In genomic region chr17:72925111-72925510, GRCm38 (mm10) we compare ENCODE assay signal across 9 mouse cellular contexts. TPM values are rescaled to one million over a fixed set of nuclear protein-coding genes. Genes with fewer than 3 reads are reported as not detected.
DNase-seq lines count a peak whose midpoint lies in the region; ATAC-seq and TF ChIP-seq lines count a peak whose summit lies in the region.
"Had no signal": no experiment of that assay in that cellular context is flagged by ENCODE, and none has a peak within 500 bp of the region (broad histone marks: within the 10 kb centered on the region; RNA-seq: fewer than 3 reads in every experiment).

No protein-coding gene starts in this region.

- 87% methylated on average over 6 of the region's 6 CpGs for WGBS in stomach, embryonic 14.5 days
- 82% methylated on average over 6 of the region's 6 CpGs for WGBS in stomach, postnatal 0 days
- WGBS in heart, embryonic 13.5 days = 68% methylated on average over 6 of the region's 6 CpGs
- 85% methylated on average over 6 of the region's 6 CpGs for WGBS in stomach, embryonic 16.5 days

- H3K4me2 ChIP-seq in stomach, embryonic 14.5 days (replicated peaks; ENCODE audit: low read depth, low read length) = no peak overlapping the region
- H3K4me2 ChIP-seq in stomach, postnatal 0 days (replicated peaks; ENCODE audit: low read depth) = no peak overlapping the region
- H3K4me2 ChIP-seq in heart, embryonic 13.5 days = peak overlapping the region; percentile 94
- no peak overlapping the region for H3K4me2 ChIP-seq in stomach, embryonic 16.5 days (ENCODE audit: low read depth, low read length)

- no peak overlapping the region for H3K4me3 ChIP-seq in stomach, embryonic 14.5 days (ENCODE audit: low read depth, low read length)
- no peak overlapping the region for H3K4me3 ChIP-seq in stomach, postnatal 0 days (ENCODE audit: low read depth, low read length)
- H3K4me3 ChIP-seq in heart, embryonic 13.5 days = peak overlapping the region; percentile 68
- H3K4me3 ChIP-seq in stomach, embryonic 16.5 days (replicated peaks; ENCODE audit: low read length) = no peak overlapping the region
- H3K4me3 ChIP-seq: myocyte had no signal

- H3K36me3 ChIP-seq in stomach, embryonic 14.5 days (ENCODE audit: control insufficient read depth, insufficient read depth, low read length) = peaks cover 26% of the 10 kb centered on the region; the same call in 1 of the 2 replicates
- H3K36me3 ChIP-seq in stomach, postnatal 0 days (ENCODE audit: control insufficient read depth, insufficient read depth, low read length) = peaks cover 13% of the 10 kb centered on the region
- peaks cover 91% of the 10 kb centered on the region for H3K36me3 ChIP-seq in heart, embryonic 13.5 days
- H3K36me3 ChIP-seq in stomach, embryonic 16.5 days (ENCODE audit: control insufficient read depth, insufficient read depth, low read length) = 0 out of 2 replicates have a peak, but pooled peaks cover 6% of the 10 kb centered on the region

- no peak for TF ChIP-seq EP300 in stomach, postnatal 0 days (optimal IDR thresholded peaks at IDR 0.05)

- no peak for ATAC-seq in stomach, embryonic 14.5 days (ENCODE audit: insufficient number of reproducible peaks, insufficient read depth, low FRiP score, low read depth)
- ATAC-seq in stomach, postnatal 0 days (ENCODE audit: low FRiP score, low TSS enrichment) = no peak
- ATAC-seq in heart, embryonic 13.5 days (ENCODE audit: extremely low read depth, insufficient number of reproducible peaks, low FRiP score, low TSS enrichment) = no peak
- no peak for ATAC-seq in stomach, embryonic 16.5 days (ENCODE audit: insufficient read depth, low FRiP score)

- H3K9me3 ChIP-seq in stomach, embryonic 14.5 days (ENCODE audit: control insufficient read depth, low read depth, low read length) = no peaks in the 10 kb centered on the region
- H3K9me3 ChIP-seq in stomach, postnatal 0 days (ENCODE audit: control insufficient read depth, low read length) = no peaks in the 10 kb centered on the region
- no peaks in the 10 kb centered on the region for H3K9me3 ChIP-seq in heart, embryonic 13.5 days
- H3K9me3 ChIP-seq in stomach, embryonic 16.5 days (replicated peaks; ENCODE audit: control insufficient read depth, low read length) = no peaks in the 10 kb centered on the region

- no peaks in the 10 kb centered on the region for H3K27me3 ChIP-seq in stomach, embryonic 14.5 days (ENCODE audit: control insufficient read depth, insufficient read depth, low read length)
- H3K27me3 ChIP-seq in stomach, postnatal 0 days (ENCODE audit: control insufficient read depth, insufficient read depth, low read length) = no peaks in the 10 kb centered on the region
- no peaks in the 10 kb centered on the region for H3K27me3 ChIP-seq in heart, embryonic 13.5 days (replicated peaks)
- H3K27me3 ChIP-seq in stomach, embryonic 16.5 days (ENCODE audit: control insufficient read depth, insufficient read depth, low read length) = no peaks in the 10 kb centered on the region

- peaks cover 15% of the 10 kb centered on the region; the same call in 1 of the 2 replicates for H3K4me1 ChIP-seq in stomach, embryonic 14.5 days (ENCODE audit: control insufficient read depth, insufficient read depth, low read length)
- 0 out of 2 replicates have a peak, but pooled peaks cover 2% of the 10 kb centered on the region for H3K4me1 ChIP-seq in stomach, postnatal 0 days (replicated peaks; ENCODE audit: control insufficient read depth, insufficient read depth)
- peaks cover 87% of the 10 kb centered on the region for H3K4me1 ChIP-seq in heart, embryonic 13.5 days
- H3K4me1 ChIP-seq in stomach, embryonic 16.5 days (ENCODE audit: control insufficient read depth, insufficient read depth, low read length) = peaks cover 23% of the 10 kb centered on the region

- no peak overlapping the region for H3K9ac ChIP-seq in stomach, embryonic 14.5 days (replicated peaks; ENCODE audit: low read depth, low read length)
- H3K9ac ChIP-seq in stomach, postnatal 0 days (ENCODE audit: low read length) = no peak overlapping the region
- H3K9ac ChIP-seq in heart, embryonic 13.5 days = peak overlapping the region; percentile 100
- no peak overlapping the region for H3K9ac ChIP-seq in stomach, embryonic 16.5 days (ENCODE audit: low read length)

- peak overlapping the region; percentile 0; the same call in 1 of the 2 replicates for H3K27ac ChIP-seq in stomach, embryonic 14.5 days (ENCODE audit: low read length)
- no peak overlapping the region for H3K27ac ChIP-seq in stomach, postnatal 0 days (replicated peaks)
- peak overlapping the region; percentile 87 for H3K27ac ChIP-seq in heart, embryonic 13.5 days (replicated peaks)
- 0 out of 2 replicates have a peak overlapping the region, but pooled peaks have one; percentile 4 for H3K27ac ChIP-seq in stomach, embryonic 16.5 days (ENCODE audit: low read length)

- no peak for TF ChIP-seq CTCF in stomach, postnatal 0 days (IDR thresholded peaks at IDR 0.05; ENCODE audit: low read depth)

- no peak for DNase-seq in stomach, postnatal 0 days (ENCODE audit: low spot score)
- peak; percentile 61 for DNase-seq in kidney, postnatal 14 days
- no peak for DNase-seq in urinary bladder, adult 2 months (ENCODE audit: low spot score)
- DNase-seq in embryo, embryonic 9.5 days (ENCODE audit: extremely low spot score) = no peak
- no peak for DNase-seq in frontal cortex, postnatal 10 days (ENCODE audit: low spot score in 2 of 2)

RNA-seq across cellular contexts. Expression of gene Lbh, which starts 7.0 kb away (rescaled TPM):
- 4.6 and 5.1 TPM in 2 replicates for polyA plus RNA-seq in stomach, embryonic 14.5 days (2014; fragmentation: Nextera tagmentation; extraction: Ambion mirVana)
- 2.0 and 2.7 TPM in 2 replicates for polyA plus RNA-seq in stomach, postnatal 0 days (2015; fragmentation: Nextera tagmentation; extraction: Ambion mirVana)
- 25.6 and 30.8 TPM in 2 replicates for polyA plus RNA-seq in heart, embryonic 13.5 days (2015; fragmentation: Nextera tagmentation; extraction: Ambion mirVana)
- 3.9 and 4.2 TPM in 2 replicates for polyA plus RNA-seq in stomach, embryonic 16.5 days (2015; fragmentation: Nextera tagmentation; extraction: Ambion mirVana)
- 42.9 and 49.5 TPM in 2 replicates for polyA plus RNA-seq in urinary bladder, adult 2 months (2012; rRNA removed)
